Mouse (Mus musculus) heart, embryonic 10.5 days (tissue): ENCODE results near the gene Sspn. TPM values are rescaled to one million over a fixed set of nuclear protein-coding genes. Genes with fewer than 3 reads are reported as not detected.

Experiments
- DNase-seq: peaks from one replicate; pipeline ENCODE4 v3.0.0-alpha.2; 2017; ENCODE audit warnings: low spot score
- H3K27ac ChIP-seq: fragments of 300-500 bp; sonication (generic); 2 replicates; pipeline ENCODE4 v1.5.1; 2016; ENCODE audit warnings: mild to moderate bottlenecking
- H3K27me3 ChIP-seq: fragments of 300-500 bp; sonication (generic); 2 replicates; pipeline ENCODE4 v1.6.1; 2016; ENCODE audit warnings: mild to moderate bottlenecking; ENCODE audit not compliant: poor library complexity, insufficient read depth, severe bottlenecking
- H3K36me3 ChIP-seq: fragments of 300-500 bp; sonication (generic); 2 replicates; pipeline ENCODE4 v1.6.1; 2016; ENCODE audit warnings: mild to moderate bottlenecking, moderate library complexity
- H3K4me1 ChIP-seq: fragments of 300-500 bp; sonication (generic); 2 replicates; pipeline ENCODE4 v1.6.1; 2016; ENCODE audit warnings: mild to moderate bottlenecking
- H3K4me3 ChIP-seq: fragments of 300-500 bp; sonication (generic); 2 replicates; pipeline ENCODE4 v1.5.1; 2016; ENCODE audit warnings: mild to moderate bottlenecking, moderate library complexity
- H3K9me3 ChIP-seq: fragments of 300-500 bp; sonication (generic); 2 replicates; pipeline ENCODE4 v1.6.1; 2016; ENCODE audit warnings: mild to moderate bottlenecking, moderate library complexity
- WGBS: fragments of 180-500 bp; shearing (Covaris S2); methylation state at CpG from one replicate; pipeline ENCODE4 v1.1.7; 2016; 5-methylcytosine and 5-hydroxymethylcytosine counted together
- polyA plus RNA-seq: library from polyadenylated mRNA; unstranded; fragments of >200 nt; fragmentation: Nextera tagmentation; extraction: Ambion mirVana; gene quantifications from 2 replicates; pipeline ENCODE4 v1.2.1, GENCODE M21; 2016

Sspn gene
- 26.6 and 46.8 TPM in 2 replicates for polyA plus RNA-seq

- Histone ChIP-seq H3K4me3 (no peak within 1 kb of the TSS), H3K4me1 (peaks cover 29% of the 10 kb centered on the region), H3K9me3 (no peaks in the 10 kb centered on the region), H3K27ac (no peak within 1 kb of the TSS), H3K27me3 (no peaks in the 10 kb centered on the region), H3K36me3 (no peaks in the 10 kb centered on the region)
- no peak for DNase-seq
- 71% methylated on average over 3 of the region's 3 CpGs for WGBS
Observed at GRCm38 (mm10) chr6:145931341-145931740, at the start of gene Sspn. Sspn (plus strand) TSS chr6:145931641.

GRCm38 (mm10) chr6:145883010-145883409, 48.4 kb upstream of the Sspn start:
- Histone ChIP-seq H3K9me3 (no peaks in the 10 kb centered on the region), H3K27me3 (no peaks in the 10 kb centered on the region), H3K4me1 (peaks cover 11% of the 10 kb centered on the region; the same call in 1 of the 2 replicates), H3K36me3 (no peaks in the 10 kb centered on the region), H3K4me3 (no peak overlapping the region), H3K27ac (no peak overlapping the region)
- DNase-seq: no peak
- 77% methylated on average over 1 of the region's 1 CpGs for WGBS

- WGBS: 84% methylated on average over 4 of the region's 4 CpGs
- peaks cover 11% of the 10 kb centered on the region; the same call in 1 of the 2 replicates for H3K4me1 ChIP-seq
- H3K4me3 ChIP-seq: no peak overlapping the region
- no peak overlapping the region for H3K27ac ChIP-seq
- no peaks in the 10 kb centered on the region for H3K36me3 ChIP-seq
- DNase-seq: no peak
- no peaks in the 10 kb centered on the region for H3K27me3 ChIP-seq
- H3K9me3 ChIP-seq: no peaks in the 10 kb centered on the region
Observed at GRCm38 (mm10) chr6:145883668-145884067, 47.8 kb upstream of the Sspn start.

- WGBS: 77% methylated on average over 4 of the region's 4 CpGs
- Histone ChIP-seq H3K9me3 (no peaks in the 10 kb centered on the region), H3K27me3 (no peaks in the 10 kb centered on the region), H3K27ac (no peak overlapping the region), H3K4me3 (no peak overlapping the region), H3K36me3 (no peaks in the 10 kb centered on the region), H3K4me1 (peaks cover 11% of the 10 kb centered on the region; the same call in 1 of the 2 replicates)
- no peak for DNase-seq
Observed at GRCm38 (mm10) chr6:145885069-145885468, 46.4 kb upstream of the Sspn start.

- H3K27ac ChIP-seq: 0 out of 2 replicates have a peak overlapping the region, but pooled peaks have one; percentile 23
- no peak overlapping the region for H3K4me3 ChIP-seq
- no peaks in the 10 kb centered on the region for H3K36me3 ChIP-seq
- no peaks in the 10 kb centered on the region for H3K9me3 ChIP-seq
- no peaks in the 10 kb centered on the region for H3K27me3 ChIP-seq
- 37% methylated on average over 8 of the region's 8 CpGs for WGBS
- DNase-seq: peak; percentile 80
- peaks cover 11% of the 10 kb centered on the region; the same call in 1 of the 2 replicates for H3K4me1 ChIP-seq
Observed at GRCm38 (mm10) chr6:145886277-145886676, 45.2 kb upstream of the Sspn start.

GRCm38 (mm10) chr6:145887719-145888118, 43.7 kb upstream of the Sspn start:
- DNase-seq: no peak
- Histone ChIP-seq H3K4me3 (no peak overlapping the region), H3K9me3 (no peaks in the 10 kb centered on the region), H3K27ac (no peak overlapping the region), H3K27me3 (no peaks in the 10 kb centered on the region), H3K4me1 (peaks cover 16% of the 10 kb centered on the region; the same call in 1 of the 2 replicates), H3K36me3 (no peaks in the 10 kb centered on the region)
- WGBS: 71% methylated on average over 6 of the region's 6 CpGs

- H3K4me1 ChIP-seq: peaks cover 23% of the 10 kb centered on the region
- H3K27ac ChIP-seq: no peak overlapping the region
- H3K27me3 ChIP-seq: no peaks in the 10 kb centered on the region
- no peaks in the 10 kb centered on the region for H3K36me3 ChIP-seq
- DNase-seq: no peak
- 73% methylated on average over 11 of the region's 11 CpGs for WGBS
- no peaks in the 10 kb centered on the region for H3K9me3 ChIP-seq
- H3K4me3 ChIP-seq: no peak overlapping the region
Observed at GRCm38 (mm10) chr6:145891951-145892350, 39.5 kb upstream of the Sspn start.

GRCm38 (mm10) chr6:145892381-145893265, 38.8 kb upstream of the Sspn start:
- Histone ChIP-seq H3K4me3 (no peak overlapping the region), H3K4me1 (peaks cover 22% of the 10 kb centered on the region), H3K27me3 (no peaks in the 10 kb centered on the region), H3K9me3 (no peaks in the 10 kb centered on the region), H3K27ac (no peak overlapping the region), H3K36me3 (no peaks in the 10 kb centered on the region)
- WGBS: 88% methylated on average over 20 of the region's 20 CpGs
- DNase-seq: no peak

- no peak for DNase-seq
- Histone ChIP-seq H3K9me3 (no peaks in the 10 kb centered on the region), H3K4me3 (no peak overlapping the region), H3K27ac (no peak overlapping the region), H3K36me3 (no peaks in the 10 kb centered on the region), H3K4me1 (peaks cover 22% of the 10 kb centered on the region), H3K27me3 (no peaks in the 10 kb centered on the region)
- WGBS: 85% methylated on average over 13 of the region's 13 CpGs
Observed at GRCm38 (mm10) chr6:145893366-145894021, 37.9 kb upstream of the Sspn start.

- DNase-seq: no peak
- peaks cover 22% of the 10 kb centered on the region for H3K4me1 ChIP-seq
- no peaks in the 10 kb centered on the region for H3K36me3 ChIP-seq
- WGBS: 60% methylated on average over 8 of the region's 8 CpGs
- no peaks in the 10 kb centered on the region for H3K27me3 ChIP-seq
- no peak overlapping the region for H3K4me3 ChIP-seq
- H3K27ac ChIP-seq: no peak overlapping the region
- H3K9me3 ChIP-seq: no peaks in the 10 kb centered on the region
Observed at GRCm38 (mm10) chr6:145894669-145895342, 36.6 kb upstream of the Sspn start.

GRCm38 (mm10) chr6:145904169-145904568, 27.3 kb upstream of the Sspn start:
- Histone ChIP-seq H3K27me3 (no peaks in the 10 kb centered on the region), H3K27ac (no peak overlapping the region), H3K4me1 (peaks cover 11% of the 10 kb centered on the region), H3K9me3 (no peaks in the 10 kb centered on the region), H3K4me3 (no peak overlapping the region), H3K36me3 (no peaks in the 10 kb centered on the region)
- 90% methylated on average over 5 of the region's 5 CpGs for WGBS
- DNase-seq: no peak

GRCm38 (mm10) chr6:145904616-145905015, 26.8 kb upstream of the Sspn start:
- WGBS: 80% methylated on average over 5 of the region's 5 CpGs
- no peaks in the 10 kb centered on the region for H3K27me3 ChIP-seq

More at GRCm38 (mm10) chr6:145904616-145905015, 26.8 kb upstream of the Sspn start:
- Histone ChIP-seq H3K36me3 (no peaks in the 10 kb centered on the region), H3K4me1 (peaks cover 11% of the 10 kb centered on the region), H3K4me3 (no peak overlapping the region), H3K9me3 (no peaks in the 10 kb centered on the region), H3K27ac (no peak overlapping the region)
- no peak for DNase-seq
